Mouse (Mus musculus) E14TG2a.4 (cell line): ENCODE results near the gene Pde4d.

Experiments
- CTCF ChIP-seq: conservative IDR thresholded peaks from 2 replicates; pipeline ENCODE4 v1.5.1; 2014; ENCODE audit warnings: low read length
- NANOG ChIP-seq: IDR thresholded peaks from 2 replicates; pipeline ENCODE4 v1.6.1; 2014; ENCODE audit warnings: borderline replicate concordance, low read length, mixed read lengths
- POU5F1 ChIP-seq: IDR thresholded peaks from 2 replicates; pipeline ENCODE4 v1.6.1; 2014; ENCODE audit warnings: low read length, borderline replicate concordance

GRCm38 (mm10) chr13:109440331-109440730, 990.6 kb downstream of the Pde4d start:
- TF ChIP-seq CTCF = no peak
- TF ChIP-seq POU5F1 = no peak
- TF ChIP-seq NANOG = no peak
